Mouse (Mus musculus) hindbrain, embryonic 13.5 days (tissue): ENCODE data around the gene Mboat2. TPM values are rescaled to one million over a fixed set of nuclear protein-coding genes. Genes with fewer than 3 reads are reported as not detected.

Experiments
- ATAC-seq: fragments of 200-750 bp; cut with Nextera tagmentation; 2 replicates; pipeline ENCODE4 v1.8.0; 2017; ENCODE audit warnings: moderate TSS enrichment; ENCODE audit not compliant: low FRiP score
- H3K27ac ChIP-seq: fragments of 300-500 bp; sonication (generic); 2 replicates; pipeline ENCODE4 v1.5.1; 2015; ENCODE audit warnings: inconsistent platforms, mild to moderate bottlenecking, moderate library complexity
- H3K27me3 ChIP-seq: fragments of 300-500 bp; sonication (generic); 2 replicates; pipeline ENCODE4 v1.6.1; 2015; ENCODE audit warnings: mild to moderate bottlenecking, inconsistent platforms
- H3K36me3 ChIP-seq: fragments of 300-500 bp; sonication (generic); 2 replicates; pipeline ENCODE4 v1.6.1; 2015; ENCODE audit warnings: mild to moderate bottlenecking, inconsistent platforms
- H3K4me1 ChIP-seq: fragments of 300-500 bp; sonication (generic); replicated peaks from 2 replicates; pipeline ENCODE4 v1.6.1; 2015; ENCODE audit warnings: inconsistent platforms
- H3K4me2 ChIP-seq: fragments of 300-500 bp; sonication (generic); 2 replicates; pipeline ENCODE4 v1.6.1; 2015; ENCODE audit warnings: inconsistent platforms, mild to moderate bottlenecking, moderate library complexity
- H3K4me3 ChIP-seq: fragments of 300-500 bp; sonication (generic); 2 replicates; pipeline ENCODE4 v1.5.1; 2015; ENCODE audit warnings: mild to moderate bottlenecking, inconsistent platforms
- H3K9ac ChIP-seq: fragments of 300-500 bp; sonication (generic); 2 replicates; pipeline ENCODE4 v1.6.1; 2015; ENCODE audit warnings: mild to moderate bottlenecking, inconsistent platforms
- H3K9me3 ChIP-seq: fragments of 300-500 bp; sonication (generic); 2 replicates; pipeline ENCODE4 v1.6.1; 2016; ENCODE audit warnings: inconsistent platforms
- WGBS: fragments of 180-500 bp; shearing (Covaris S2); methylation state at CpG from one replicate; pipeline ENCODE4 v1.1.7; 2015; 5-methylcytosine and 5-hydroxymethylcytosine counted together
- polyA plus RNA-seq: library from polyadenylated mRNA; unstranded; fragments of >200 nt; fragmentation: Nextera tagmentation; extraction: Ambion mirVana; gene quantifications from 2 replicates; pipeline ENCODE4 v1.2.1, GENCODE M21; 2015

Gene Mboat2
- polyA plus RNA-seq, 1 experiment from 2014 or later, result 82.0 TPM

DNA sequence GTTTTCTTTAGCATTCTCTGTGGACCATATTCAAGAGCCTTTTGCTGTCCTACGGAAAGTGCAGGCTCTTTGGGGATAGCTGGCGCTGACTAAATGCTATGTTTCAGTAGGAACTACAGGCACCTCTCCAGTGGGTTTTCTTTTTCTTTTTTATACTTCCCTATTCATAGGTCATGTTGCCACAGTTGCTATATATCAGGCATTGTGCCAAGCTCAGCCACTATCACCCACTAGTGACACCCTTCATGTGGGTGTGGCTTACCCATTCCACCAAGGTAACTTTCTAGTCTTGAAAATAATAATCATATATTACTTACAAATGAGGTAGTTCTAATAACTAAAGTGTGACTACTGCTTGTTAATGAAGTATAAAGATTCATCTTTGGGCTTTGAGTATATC is 59.5 kb downstream of the Mboat2 start:
- Histone ChIP-seq H3K4me1 (peaks cover 20% of the 10 kb centered on the region), H3K4me2 (no peak overlapping the region), H3K9ac (no peak overlapping the region), H3K36me3 (peaks cover 38% of the 10 kb centered on the region), H3K4me3 (no peak overlapping the region), H3K9me3 (no peaks in the 10 kb centered on the region), H3K27me3 (no peaks in the 10 kb centered on the region), H3K27ac (peak overlapping the region; percentile 30; the same call in 1 of the 2 replicates)
- 83% methylated on average over 2 of the region's 2 CpGs for WGBS
- ATAC-seq, result no peak

DNA sequence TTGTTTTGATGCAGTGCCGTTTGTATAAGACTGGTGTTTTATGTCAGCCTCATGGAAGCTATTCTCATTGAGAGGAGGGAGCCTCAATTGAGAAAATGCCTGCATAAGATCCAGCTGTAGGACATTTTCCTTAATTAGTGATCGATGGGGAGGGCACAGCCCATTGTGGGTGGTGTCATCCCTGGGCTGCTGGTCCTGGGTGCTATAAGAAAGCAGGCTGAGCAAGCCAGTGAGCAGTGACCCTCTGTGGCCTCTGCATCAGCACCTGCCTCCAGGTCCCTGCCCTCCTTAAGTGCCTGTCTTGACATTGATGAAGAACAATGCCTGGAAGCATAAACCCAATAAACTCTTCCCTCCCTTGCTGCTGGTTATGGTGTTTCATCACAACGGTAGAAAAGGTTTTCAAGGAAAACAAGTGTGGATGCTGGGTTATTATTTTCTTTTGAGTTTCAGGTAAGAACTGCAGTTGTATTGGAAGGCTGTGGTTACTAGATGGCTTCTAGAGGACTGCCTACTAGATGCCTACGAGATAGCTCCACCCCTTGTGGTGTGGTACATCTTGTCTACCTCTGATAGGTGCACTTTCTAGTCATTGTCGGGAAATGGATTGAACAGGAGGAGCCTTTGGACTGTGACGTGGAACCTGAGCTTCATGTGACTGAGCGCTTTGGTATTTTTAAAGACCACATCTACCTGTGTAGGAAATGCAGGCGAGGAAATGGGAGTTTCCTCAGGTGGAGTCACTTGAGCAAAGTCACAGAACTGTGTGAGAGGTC is 60.2 kb downstream of the Mboat2 start:
- no peak for ATAC-seq
- 87% methylated on average over 8 of the region's 8 CpGs for WGBS

DNA sequence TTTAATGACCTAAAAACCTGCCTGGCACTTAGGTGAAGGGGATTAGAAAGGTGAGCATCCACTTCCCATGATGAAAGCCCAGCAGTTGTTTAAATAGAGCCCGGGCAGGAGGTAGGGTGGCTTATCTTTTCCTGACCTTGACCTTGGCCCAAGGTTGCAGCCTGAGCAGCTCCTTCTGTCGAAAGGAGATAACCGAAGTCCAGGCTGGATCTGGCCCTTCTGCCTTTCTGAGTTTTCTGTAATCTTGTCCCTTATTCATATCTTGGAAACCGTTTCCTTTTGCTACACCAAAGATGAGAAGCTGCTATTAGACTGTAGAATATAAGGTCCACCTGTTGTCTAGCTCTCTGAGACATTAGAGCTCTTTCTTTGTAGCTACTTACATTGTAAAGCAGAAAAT is 61.9 kb downstream of the Mboat2 start:
- Histone ChIP-seq H3K27ac (no peak overlapping the region), H3K4me3 (no peak overlapping the region), H3K36me3 (peaks cover 44% of the 10 kb centered on the region), H3K4me2 (no peak overlapping the region), H3K27me3 (no peaks in the 10 kb centered on the region), H3K9me3 (no peaks in the 10 kb centered on the region), H3K9ac (no peak overlapping the region), H3K4me1 (peaks cover 27% of the 10 kb centered on the region)
- 81% methylated on average over 4 of the region's 4 CpGs for WGBS
- ATAC-seq, result no peak

More for the DNA sequence above, 60.2 kb downstream of the Mboat2 start:
- H3K27me3 ChIP-seq, result no peaks in the 10 kb centered on the region
- H3K9me3 ChIP-seq, result no peaks in the 10 kb centered on the region
- H3K36me3 ChIP-seq, result peaks cover 44% of the 10 kb centered on the region
- no peak overlapping the region for H3K4me3 ChIP-seq
- no peak overlapping the region for H3K4me2 ChIP-seq
- no peak overlapping the region for H3K9ac ChIP-seq
- peaks cover 20% of the 10 kb centered on the region for H3K4me1 ChIP-seq
- no peak overlapping the region for H3K27ac ChIP-seq

DNA sequence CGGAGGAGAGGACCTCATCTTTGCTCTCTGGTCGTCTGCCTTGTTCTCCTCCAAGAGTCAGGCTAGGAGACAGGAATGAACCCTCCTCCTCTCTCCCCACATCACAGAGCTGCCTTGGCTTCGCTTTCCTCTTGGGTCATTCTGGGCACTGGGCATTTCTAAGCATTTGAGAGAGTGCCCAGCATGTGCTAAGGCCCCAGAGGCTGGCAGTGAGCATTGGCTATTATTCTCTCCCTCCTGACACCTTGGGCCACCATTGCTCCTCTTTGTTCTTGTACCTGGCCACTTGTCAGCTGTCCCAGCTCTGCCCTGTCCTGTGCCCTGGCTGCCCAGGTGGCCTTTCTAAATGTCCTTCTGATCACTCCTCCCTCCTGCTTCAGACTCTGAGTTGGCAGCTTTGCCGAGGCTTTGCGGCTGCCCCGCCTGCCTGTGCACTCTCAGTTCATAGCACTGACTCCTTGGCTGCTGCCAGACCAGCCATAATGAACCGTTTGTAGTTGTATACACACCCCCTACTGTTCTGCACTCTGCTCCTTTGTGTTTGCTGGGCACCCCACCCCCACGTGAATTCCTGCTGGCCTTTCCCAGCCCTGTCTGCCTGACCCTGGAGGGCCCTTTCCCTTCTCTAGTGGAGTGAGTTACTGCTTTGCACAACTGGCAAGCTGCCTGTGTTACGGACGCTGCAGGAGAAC is 63.2 kb downstream of the Mboat2 start:
- Histone ChIP-seq H3K27ac (peak overlapping the region; percentile 80), H3K36me3 (peaks cover 37% of the 10 kb centered on the region), H3K9ac (peak overlapping the region; percentile 39; the same call in 1 of the 2 replicates), H3K4me2 (no peak overlapping the region), H3K9me3 (no peaks in the 10 kb centered on the region), H3K4me1 (peaks cover 32% of the 10 kb centered on the region), H3K27me3 (no peaks in the 10 kb centered on the region), H3K4me3 (no peak overlapping the region)
- peak; percentile 85 for ATAC-seq
- 13% methylated on average over 10 of the region's 10 CpGs for WGBS

DNA sequence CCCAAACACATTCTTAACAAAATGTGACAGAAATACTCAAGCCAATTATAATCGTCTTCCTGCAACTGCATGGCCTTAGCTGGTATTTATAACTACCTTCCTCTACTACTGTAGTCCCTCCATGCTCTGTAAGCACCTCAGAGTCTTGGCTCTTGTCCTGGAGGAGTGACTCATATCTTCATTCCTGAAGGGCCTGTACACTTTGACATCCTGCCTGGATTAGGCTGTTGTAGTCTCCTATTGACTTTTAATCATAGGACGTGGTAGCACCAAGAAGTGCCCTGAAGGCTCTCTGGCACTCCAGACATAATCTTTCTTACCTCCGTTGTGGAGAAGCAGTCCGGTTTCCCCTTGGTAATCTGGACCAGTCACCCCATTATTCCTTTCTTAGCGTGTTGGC is 64.7 kb downstream of the Mboat2 start:
- H3K4me2 ChIP-seq, result no peak overlapping the region
- H3K27ac ChIP-seq, result no peak overlapping the region
- H3K4me3 ChIP-seq, result no peak overlapping the region
- H3K9me3 ChIP-seq, result no peaks in the 10 kb centered on the region
- WGBS, result 92% methylated on average over 5 of the region's 5 CpGs
- H3K27me3 ChIP-seq, result no peaks in the 10 kb centered on the region
- H3K9ac ChIP-seq, result no peak overlapping the region
- peaks cover 44% of the 10 kb centered on the region for H3K36me3 ChIP-seq
- ATAC-seq, result no peak
- H3K4me1 ChIP-seq, result peaks cover 23% of the 10 kb centered on the region

DNA sequence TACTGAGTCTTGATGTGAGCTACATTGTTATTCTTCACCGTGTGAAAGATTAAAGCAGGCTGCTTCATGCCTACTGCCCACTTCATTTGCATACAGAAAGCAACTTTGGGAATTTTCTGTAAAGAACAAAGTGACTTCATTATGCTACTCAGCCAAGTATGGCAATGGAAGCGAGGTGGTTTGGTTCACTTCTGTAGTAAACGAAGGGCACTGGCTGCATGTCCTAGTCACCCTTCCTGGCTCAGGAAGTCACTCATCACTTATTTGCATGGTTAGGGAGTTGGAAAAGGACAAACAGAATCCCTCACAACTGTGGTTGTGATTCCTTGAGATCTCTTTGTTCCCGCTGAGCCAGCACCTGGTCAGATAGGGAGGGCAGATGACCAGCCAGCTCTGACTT is 66.7 kb downstream of the Mboat2 start:
- peaks cover 23% of the 10 kb centered on the region for H3K4me1 ChIP-seq
- no peaks in the 10 kb centered on the region for H3K9me3 ChIP-seq
- H3K4me2 ChIP-seq, result no peak overlapping the region
- no peaks in the 10 kb centered on the region for H3K27me3 ChIP-seq
- no peak overlapping the region; the same call in 1 of the 2 replicates for H3K27ac ChIP-seq
- ATAC-seq, result no peak
- H3K36me3 ChIP-seq, result peaks cover 48% of the 10 kb centered on the region
- H3K9ac ChIP-seq, result no peak overlapping the region
- no peak overlapping the region for H3K4me3 ChIP-seq
- 70% methylated on average over 4 of the region's 4 CpGs for WGBS

DNA sequence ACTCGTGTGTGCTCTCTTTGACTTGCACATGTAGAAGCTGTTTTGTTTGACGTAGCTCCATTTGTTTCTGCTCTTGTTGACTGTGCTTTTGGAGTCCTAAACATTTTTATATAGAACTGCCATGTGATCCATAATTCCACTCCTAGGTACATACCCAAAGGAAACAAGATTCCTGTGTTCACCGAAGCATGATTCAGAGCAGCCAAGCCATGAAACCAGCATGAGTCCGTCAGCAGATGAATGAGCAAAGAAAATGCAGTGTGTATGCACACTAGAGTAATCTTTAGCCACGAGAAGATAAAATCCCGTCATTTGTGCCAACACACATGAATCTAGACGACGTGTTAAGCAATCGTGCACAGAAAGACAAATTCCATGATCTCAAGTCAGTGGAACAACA is 67.5 kb downstream of the Mboat2 start:
- no peaks in the 10 kb centered on the region for H3K9me3 ChIP-seq
- H3K4me3 ChIP-seq, result no peak overlapping the region
- H3K36me3 ChIP-seq, result peaks cover 56% of the 10 kb centered on the region
- WGBS, result 74% methylated on average over 9 of the region's 9 CpGs
- ATAC-seq, result no peak
- no peaks in the 10 kb centered on the region for H3K27me3 ChIP-seq
- H3K27ac ChIP-seq, result no peak overlapping the region
- H3K4me2 ChIP-seq, result no peak overlapping the region
- peaks cover 23% of the 10 kb centered on the region for H3K4me1 ChIP-seq
- no peak overlapping the region for H3K9ac ChIP-seq

DNA sequence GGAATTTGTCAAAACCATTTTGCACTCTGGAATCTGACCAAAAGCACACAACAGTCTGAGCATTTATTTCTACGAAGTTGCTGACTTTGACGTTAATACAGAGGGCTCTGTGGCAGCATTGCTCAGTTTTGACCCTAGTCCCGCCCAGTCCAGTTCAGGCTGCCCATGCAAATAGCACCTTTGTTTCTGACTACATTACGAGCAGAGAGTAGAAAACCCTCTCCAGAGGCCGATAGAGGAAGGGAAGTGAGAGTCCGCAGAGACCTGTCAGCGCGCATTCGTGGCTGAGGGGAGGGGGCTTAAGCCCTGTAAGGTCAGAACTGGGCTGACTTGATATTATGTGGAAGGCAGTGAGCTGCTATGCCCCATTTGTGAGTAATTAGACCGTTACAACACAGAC is 69.0 kb downstream of the Mboat2 start:
- Histone ChIP-seq H3K4me1 (peaks cover 13% of the 10 kb centered on the region; the same call in 1 of the 2 replicates), H3K4me2 (no peak overlapping the region), H3K9ac (no peak overlapping the region), H3K27me3 (no peaks in the 10 kb centered on the region), H3K4me3 (no peak overlapping the region), H3K36me3 (peaks cover 63% of the 10 kb centered on the region), H3K9me3 (no peaks in the 10 kb centered on the region), H3K27ac (no peak overlapping the region)
- no peak for ATAC-seq
- 81% methylated on average over 10 of the region's 10 CpGs for WGBS

DNA sequence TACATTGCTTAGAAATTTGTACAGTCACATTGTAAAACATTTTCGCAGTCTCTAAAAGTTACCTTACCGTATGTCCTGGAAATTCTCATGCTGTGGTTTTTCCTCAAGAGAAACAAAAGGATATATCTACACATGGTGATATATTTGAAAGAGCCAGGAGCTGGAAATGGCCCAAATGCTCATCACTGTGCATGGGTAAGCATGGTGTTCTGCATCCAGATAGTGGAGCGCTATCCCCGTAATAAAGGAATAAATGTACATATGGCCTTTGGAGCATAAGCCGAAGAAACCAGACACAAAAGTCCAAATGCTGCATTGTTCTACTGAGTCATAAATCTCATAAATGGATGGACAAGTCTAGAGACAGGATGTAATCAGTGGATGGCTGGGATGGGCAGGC is 72.1 kb downstream of the Mboat2 start:
- no peak for ATAC-seq
- Histone ChIP-seq H3K36me3 (peaks cover 60% of the 10 kb centered on the region), H3K27ac (no peak overlapping the region), H3K4me2 (no peak overlapping the region), H3K9me3 (no peaks in the 10 kb centered on the region), H3K4me3 (no peak overlapping the region), H3K4me1 (peaks cover 5% of the 10 kb centered on the region), H3K9ac (no peak overlapping the region), H3K27me3 (no peaks in the 10 kb centered on the region)
- WGBS, result 94% methylated on average over 5 of the region's 5 CpGs

DNA sequence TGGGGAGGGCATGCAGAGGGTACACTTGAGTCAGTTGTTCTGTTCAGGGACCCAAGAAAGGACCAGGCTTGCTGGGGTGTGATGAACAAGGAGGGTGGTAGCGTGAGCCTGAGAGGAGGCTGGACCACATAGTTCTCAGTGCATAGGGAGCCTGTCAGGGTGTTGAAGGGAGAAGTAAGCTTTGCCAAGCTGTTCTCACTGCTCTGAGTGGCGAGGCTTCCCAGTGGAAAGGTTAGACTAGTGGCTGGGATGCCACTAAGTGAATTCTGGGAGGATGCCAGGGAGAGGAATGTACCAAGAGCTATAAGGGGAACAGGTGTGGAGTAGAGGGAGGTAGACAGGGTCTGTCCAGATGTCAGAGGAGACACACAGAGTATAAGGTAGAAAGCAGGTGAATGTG is 77.2 kb downstream of the Mboat2 start:
- no peak overlapping the region for H3K9ac ChIP-seq
- H3K9me3 ChIP-seq, result no peaks in the 10 kb centered on the region
- no peak overlapping the region for H3K4me3 ChIP-seq
- no peak overlapping the region for H3K27ac ChIP-seq
- no peak for ATAC-seq
- WGBS, result 89% methylated on average over 2 of the region's 2 CpGs
- peaks cover 6% of the 10 kb centered on the region; the same call in 1 of the 2 replicates for H3K4me1 ChIP-seq
- peaks cover 53% of the 10 kb centered on the region for H3K36me3 ChIP-seq
- no peak overlapping the region for H3K4me2 ChIP-seq
- H3K27me3 ChIP-seq, result no peaks in the 10 kb centered on the region

DNA sequence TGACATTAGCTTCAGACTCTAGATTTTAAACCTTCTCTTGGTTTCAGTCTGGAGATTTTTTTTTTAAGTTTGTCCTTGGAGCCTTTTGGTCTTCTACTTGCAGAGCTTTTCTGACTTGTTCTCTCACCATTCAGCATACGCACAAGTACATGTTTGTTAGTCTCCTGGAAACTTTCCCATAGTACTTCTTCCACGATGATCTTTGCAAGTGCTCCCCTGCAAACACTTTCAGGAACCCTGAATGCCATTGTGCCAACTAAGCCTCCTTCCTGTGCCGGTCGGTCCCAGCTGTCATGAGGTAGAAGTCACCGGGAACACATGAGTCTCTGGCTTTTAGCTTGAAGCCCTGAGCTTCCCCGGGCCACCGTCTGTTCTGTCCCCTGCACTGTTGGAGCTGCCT is 79.0 kb downstream of the Mboat2 start:
- no peaks in the 10 kb centered on the region for H3K27me3 ChIP-seq
- 94% methylated on average over 7 of the region's 7 CpGs for WGBS
- no peak overlapping the region for H3K9ac ChIP-seq
- H3K4me2 ChIP-seq, result no peak overlapping the region
- peaks cover 7% of the 10 kb centered on the region; the same call in 1 of the 2 replicates for H3K4me1 ChIP-seq
- no peak overlapping the region for H3K4me3 ChIP-seq
- peaks cover 53% of the 10 kb centered on the region for H3K36me3 ChIP-seq
- H3K9me3 ChIP-seq, result no peaks in the 10 kb centered on the region
- H3K27ac ChIP-seq, result no peak overlapping the region
- ATAC-seq, result no peak

DNA sequence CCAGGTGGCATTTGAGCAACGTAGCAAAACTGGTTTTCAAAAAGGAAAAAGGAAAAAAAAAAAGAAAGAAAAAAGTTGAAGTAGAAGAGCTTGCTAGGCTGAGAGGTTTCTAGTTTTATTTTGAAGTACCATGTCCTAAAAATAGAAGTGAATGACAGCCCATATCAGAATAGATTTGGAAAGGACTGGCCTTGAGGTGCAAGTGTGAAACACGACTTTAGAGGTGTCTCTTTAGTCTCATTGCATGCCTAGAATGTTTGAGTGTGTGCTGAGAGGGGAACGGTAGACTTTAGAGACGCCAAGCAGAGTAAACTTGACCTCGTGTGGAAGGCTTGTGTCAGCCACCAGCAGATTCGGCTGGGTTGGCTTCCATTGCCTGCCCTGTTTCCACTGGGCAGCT is 81.5 kb downstream of the Mboat2 start:
- H3K4me2 ChIP-seq, result no peak overlapping the region
- H3K36me3 ChIP-seq, result peaks cover 58% of the 10 kb centered on the region
- H3K4me3 ChIP-seq, result no peak overlapping the region
- H3K9ac ChIP-seq, result no peak overlapping the region
- ATAC-seq, result no peak
- no peaks in the 10 kb centered on the region for H3K9me3 ChIP-seq
- 83% methylated on average over 6 of the region's 6 CpGs for WGBS
- H3K27ac ChIP-seq, result no peak overlapping the region
- peaks cover 7% of the 10 kb centered on the region; the same call in 1 of the 2 replicates for H3K4me1 ChIP-seq
- no peaks in the 10 kb centered on the region for H3K27me3 ChIP-seq
